Mouse (Mus musculus): ENCODE measurements around the gene Hsh2d.

DNA sequence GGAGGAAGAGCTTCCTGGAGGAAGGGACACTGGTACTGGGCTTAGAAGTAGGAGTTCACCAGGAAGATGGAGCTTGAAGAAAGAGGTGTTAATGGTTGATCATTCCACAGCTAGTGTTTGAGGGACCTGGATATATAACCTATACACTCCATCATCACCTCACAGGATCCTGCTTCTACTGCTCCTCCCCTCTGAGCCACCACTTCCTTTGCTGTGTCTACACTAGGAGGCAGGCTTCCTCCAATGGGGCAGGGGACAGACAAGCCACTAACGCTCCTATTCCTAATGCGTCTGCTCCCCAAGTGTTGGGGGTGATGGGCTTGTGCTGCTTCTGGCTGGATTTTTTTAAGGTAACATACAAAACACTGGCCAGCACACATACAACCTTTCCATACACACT, 21.3 kb downstream of the Hsh2d start:
- TF ChIP-seq GATA1 (IDR thresholded peaks at IDR 0.05; ENCODE audit: low read length): no peak
- TF ChIP-seq TAL1 (IDR thresholded peaks at IDR 0.05; ENCODE audit: low read length): no peak

All from erythroblast, embryonic 14.5 days (primary cell).